Mouse (Mus musculus) ovary, adult 10 weeks (tissue): ENCODE results near the gene Ift122. TPM values are rescaled to one million over a fixed set of nuclear protein-coding genes. Genes with fewer than 3 reads are reported as not detected.

Experiments used
- polyA plus RNA-seq: library from polyadenylated mRNA; stranded (reverse); fragments of 350-450 nt; fragmentation: Illumina TruSeq; extraction: RNeasy Lipid Tissue Mini Kit (QIAGEN cat#74804); gene quantifications from one replicate; pipeline ENCODE4 v1.2.3, GENCODE M21; 2014

The Ift122 gene
- 19.5 TPM for polyA plus RNA-seq

GRCm38 (mm10) chr6:115853091-115853813 lies at the start of gene Ift122, which contains the start of gene Mbd4:
TSS of gene Ift122 (plus strand) at chr6:115853470.
TSS of gene Mbd4 (minus strand) at chr6:115853371.

GRCm38 (mm10) chr6:115808488-115809231 lies 44.6 kb upstream of the Ift122 start, which contains the start of gene Rpl32:
TSS of gene Rpl32 (minus strand) at chr6:115808747.

GRCm38 (mm10) chr6:115838161-115838597 lies 15.1 kb upstream of the Ift122 start, which contains the start of gene Efcab12:
TSS of gene Efcab12 (minus strand) at chr6:115838412.

GRCm38 (mm10) chr6:115931639-115932038 lies 78.4 kb downstream of the Ift122 start, which contains the start of gene Rho:
TSS of gene Rho (plus strand) at chr6:115931748.

GRCm38 (mm10) chr6:115944638-115945037 lies 91.4 kb downstream of the Ift122 start, which contains the start of gene H1foo:
TSS of gene H1foo (plus strand) at chr6:115944938.

Other genes starting within 250 kb of the Ift122 start
- gene Raf1, start 176.8 kb upstream of the Ift122 start, polyA plus RNA-seq = 41.2 TPM
- not detected for gene Tmem40, start 91.1 kb upstream of the Ift122 start, polyA plus RNA-seq
- gene Cand2, start 78.9 kb upstream of the Ift122 start, polyA plus RNA-seq = 6.3 TPM
- gene Rpl32, start 44.7 kb upstream of the Ift122 start, polyA plus RNA-seq = 178 TPM
- 0.29 TPM for gene Efcab12, start 15.1 kb upstream of the Ift122 start, polyA plus RNA-seq
- gene Mbd4, start 99 bp upstream of the Ift122 start, polyA plus RNA-seq = 10.6 TPM
- 0.17 TPM for gene Rho, start 78.3 kb downstream of the Ift122 start, polyA plus RNA-seq
- not detected for gene H1foo, start 91.5 kb downstream of the Ift122 start, polyA plus RNA-seq
- 17.9 TPM for gene Plxnd1, start 141.5 kb downstream of the Ift122 start, polyA plus RNA-seq